Mouse (Mus musculus): ENCODE measurements around the gene Pla2g3.

DNA sequence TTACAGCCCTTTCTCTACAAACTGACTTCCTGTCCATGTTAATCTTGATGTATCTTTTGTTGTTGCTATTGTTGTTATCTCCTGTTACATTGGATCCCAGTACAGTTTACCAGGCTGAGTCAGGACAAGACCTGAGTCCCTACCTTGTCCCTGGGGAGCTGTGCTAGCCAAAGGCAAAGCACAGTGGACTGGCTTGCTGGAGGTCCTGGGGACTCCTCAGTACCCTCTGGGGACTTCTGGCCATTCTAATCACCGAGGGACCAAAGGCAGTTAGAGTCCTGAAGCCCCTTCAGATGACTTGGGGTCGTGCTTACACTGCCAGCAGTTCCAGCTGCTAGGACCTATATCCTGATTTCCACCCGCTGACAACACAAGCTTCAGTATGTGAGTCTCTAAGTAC, 33.6 kb upstream of the Pla2g3 start:
- TF ChIP-seq EP300 (IDR thresholded peaks at IDR 0.05; ENCODE audit: low read depth) (no peak), CTCF (IDR thresholded peaks at IDR 0.05; ENCODE audit: low read depth) (no peak)
